Mouse (Mus musculus) retina, postnatal 1 day (tissue): ENCODE results near the gene Racgap1.

Experiments used
- DNase-seq: peaks from one replicate; pipeline ENCODE4 v3.0.0-alpha.2; 2012

Gene Racgap1

GRCm38 (mm10) chr15:99586525-99586924, 64.9 kb downstream of the Racgap1 start:
- DNase-seq, result no peak

- DNase-seq, result no peak
These were observed 65.7 kb downstream of the Racgap1 start for GRCm38 (mm10) chr15:99585741-99586140.

GRCm38 (mm10) chr15:99584407-99585202, 66.9 kb downstream of the Racgap1 start:
- peak; percentile 53 for DNase-seq

- peak; percentile 63 for DNase-seq
These were observed 67.8 kb downstream of the Racgap1 start for GRCm38 (mm10) chr15:99583463-99584344.

- DNase-seq, result no peak
These were observed 72.5 kb downstream of the Racgap1 start, which contains the start of gene Aqp2 for GRCm38 (mm10) chr15:99578802-99579485. Gene Aqp2, plus strand, starts transcription at chr15:99579055.
